Mouse (Mus musculus): ENCODE data around the gene Ube2d3.

DNA sequence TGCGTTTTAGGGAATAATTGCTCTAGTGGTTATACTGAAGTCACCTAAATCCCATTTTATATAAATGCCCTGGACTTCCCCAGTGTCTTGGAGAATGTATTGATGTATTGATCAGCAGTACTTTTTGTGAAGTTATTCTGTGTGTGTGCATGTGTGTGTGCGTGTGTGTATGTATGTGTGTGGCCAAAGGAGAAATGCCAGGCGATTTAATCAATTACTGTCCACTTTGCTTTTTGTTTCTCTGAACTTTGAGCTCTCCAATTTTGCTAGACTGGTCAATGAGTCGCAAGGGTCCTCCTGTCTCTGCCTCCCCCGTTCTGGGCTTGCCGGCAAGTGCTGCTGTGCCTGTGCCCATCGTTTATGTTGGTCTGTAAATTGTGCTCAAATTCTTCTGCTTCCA lies 69.6 kb downstream of the Ube2d3 start:
- TF ChIP-seq GATA1 (IDR thresholded peaks at IDR 0.05; ENCODE audit: borderline replicate concordance, low read length), result no peak
- no peak for TF ChIP-seq FLI1 (IDR thresholded peaks at IDR 0.05; ENCODE audit: low read length)

Data from megakaryocyte, embryonic 14.5 days (primary cell).